Mouse (Mus musculus) embryo, embryonic 11.5 days (tissue): ENCODE measurements at regions not wholly inside any gene's neighbourhood (a gene's known extent, or its start where the extent isn't known, plus 50 kb on each side); places are given as distances from the start of the nearest gene placed in this dataset.

Experiments used
- DNase-seq: peaks from one replicate; pipeline ENCODE4 v3.0.0-alpha.2; 2012; ENCODE audit warnings: low read depth, low spot score

DNA sequence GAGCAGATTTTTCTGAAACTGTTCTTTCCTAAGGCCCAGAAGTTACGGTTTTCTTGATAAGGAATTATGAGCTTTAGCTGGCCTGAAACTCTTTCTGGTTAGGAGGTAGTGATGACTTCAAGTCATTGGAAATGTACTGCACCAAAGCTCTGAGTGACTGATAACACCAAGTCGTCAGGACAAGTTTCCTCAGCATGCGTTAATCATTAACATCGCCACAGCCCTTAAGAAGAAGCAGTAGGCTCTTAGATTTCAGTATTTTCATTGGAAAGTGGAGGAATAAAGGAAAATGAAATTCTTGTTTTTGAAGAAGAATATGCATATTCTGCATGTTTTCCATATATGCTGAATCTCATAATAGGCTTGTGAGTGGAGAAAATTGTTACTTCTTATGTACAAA, 390.3 kb upstream of the Gm11114 start:
- DNase-seq, result no peak

DNA sequence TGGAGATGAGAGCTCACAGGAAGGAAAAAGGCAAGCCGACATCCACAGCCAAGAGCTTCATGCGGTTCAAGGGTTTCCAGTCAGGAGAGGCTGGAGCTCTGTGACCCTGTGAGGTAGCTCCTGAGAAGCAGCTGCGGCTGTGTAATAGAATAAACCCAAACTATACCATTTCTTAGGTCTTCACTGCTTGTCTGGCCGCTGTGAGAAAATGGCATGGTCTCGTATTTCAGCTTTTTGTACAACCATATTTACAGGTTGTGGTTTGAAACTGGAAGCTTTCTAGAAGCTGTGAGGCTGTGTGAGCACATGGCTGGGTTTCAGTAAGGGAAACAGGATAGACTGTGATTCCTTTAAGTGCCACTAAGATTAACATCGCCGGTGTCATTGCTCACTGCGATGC, 388.6 kb upstream of the Gm11114 start:
- DNase-seq, result no peak

- DNase-seq, result no peak
Observed at GRCm38 (mm10) chr9:84936291-84937055, 376.1 kb upstream of the Gm11114 start.

DNA sequence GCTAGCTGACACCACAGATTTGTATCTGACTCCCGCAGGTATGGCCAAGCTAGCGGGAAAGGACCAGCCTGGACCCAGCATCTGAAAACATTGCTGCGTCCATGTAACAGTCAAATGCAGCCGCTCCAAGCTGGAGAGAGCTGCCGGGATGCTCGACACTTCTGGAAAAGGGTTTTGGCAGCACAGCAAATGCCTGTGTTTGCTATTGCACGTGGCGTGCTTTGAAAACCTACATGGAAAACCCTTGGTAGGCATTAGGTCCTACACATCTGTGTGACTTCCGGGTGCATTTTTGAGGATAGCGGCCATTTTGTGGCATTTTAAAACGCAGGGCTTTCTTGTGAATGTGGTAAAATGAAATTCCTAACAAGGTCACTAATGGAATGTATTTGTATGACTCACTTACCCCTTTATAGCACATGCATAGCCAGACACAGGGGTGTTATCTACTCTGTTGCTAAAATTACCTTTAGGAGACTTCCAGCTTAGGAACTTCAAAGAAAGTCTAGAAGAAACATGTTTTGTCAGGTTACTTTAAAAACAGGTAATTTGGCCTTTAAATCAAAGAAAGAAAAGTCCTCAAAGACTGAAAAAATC, 345.9 kb upstream of the Gm11114 start:
- DNase-seq, result no peak

DNA sequence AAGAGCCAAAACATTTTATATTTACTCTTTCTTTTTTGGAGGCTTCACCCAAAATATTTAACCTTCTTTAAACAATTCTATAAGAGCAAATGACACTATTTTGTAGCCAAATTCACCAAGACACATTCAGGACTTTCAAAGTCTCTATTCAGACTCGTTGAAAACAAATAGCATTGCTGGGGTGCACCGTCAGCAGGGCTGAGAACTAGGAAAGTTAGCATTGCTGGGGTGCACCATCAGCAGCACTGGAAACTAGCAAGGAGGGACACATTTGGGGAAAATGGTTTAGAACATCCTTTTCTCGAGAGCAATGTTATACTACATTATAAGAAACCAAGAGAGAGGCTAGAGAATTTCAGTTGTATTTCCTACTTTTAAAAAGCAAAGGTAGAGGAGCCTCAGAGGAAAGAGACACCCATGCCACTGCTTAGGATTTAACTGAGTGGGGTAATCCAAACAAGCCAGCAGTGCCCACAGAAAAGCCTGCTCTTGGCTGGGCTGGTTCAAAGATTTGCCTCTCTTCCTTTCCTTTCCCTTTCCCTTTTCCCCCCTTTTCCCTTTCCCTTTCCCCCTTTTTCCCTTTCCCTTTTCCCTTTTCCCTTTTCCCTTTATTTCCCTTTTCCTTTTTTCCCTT, 342.5 kb upstream of the Gm11114 start:
- DNase-seq, result no peak

DNA sequence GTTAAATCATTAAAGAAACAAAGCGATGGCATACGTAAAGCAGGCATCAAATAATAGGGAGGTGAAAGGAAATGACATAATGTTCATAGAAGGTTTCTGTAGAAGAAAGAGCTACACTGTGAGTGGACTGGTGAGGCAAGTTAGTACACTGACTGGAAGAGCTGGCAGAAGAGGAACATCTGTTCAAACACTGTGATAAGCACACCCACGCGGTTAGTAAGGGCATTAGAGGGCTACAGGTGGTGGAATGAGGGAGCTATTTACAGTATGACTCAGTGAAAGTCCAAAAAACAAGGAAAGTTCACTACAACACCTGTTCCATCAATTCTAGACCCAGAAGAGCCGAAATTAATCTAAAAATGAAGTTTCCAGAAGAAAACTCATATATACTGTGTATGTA, 335.1 kb upstream of the Gm11114 start:
- no peak for DNase-seq

DNA sequence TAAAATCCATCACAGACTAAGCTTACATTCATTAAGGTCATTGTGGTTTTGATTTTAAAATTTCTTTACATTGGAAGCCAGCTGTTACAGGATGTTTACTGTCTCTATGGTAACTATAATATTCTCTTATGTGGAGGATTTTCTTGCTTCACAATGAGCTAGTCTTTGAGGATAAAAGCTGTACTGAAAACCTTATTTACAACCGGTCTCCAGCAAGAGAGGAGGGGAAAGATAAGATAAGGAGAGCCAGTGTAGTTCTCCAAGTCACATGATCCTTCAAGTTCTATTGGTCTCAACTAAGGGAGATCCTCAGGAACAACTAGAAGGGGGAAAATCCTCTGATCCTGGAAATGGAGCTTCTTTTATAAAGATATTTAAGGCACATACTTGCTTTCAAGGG, 309.2 kb upstream of the Gm11114 start:
- no peak for DNase-seq

DNA sequence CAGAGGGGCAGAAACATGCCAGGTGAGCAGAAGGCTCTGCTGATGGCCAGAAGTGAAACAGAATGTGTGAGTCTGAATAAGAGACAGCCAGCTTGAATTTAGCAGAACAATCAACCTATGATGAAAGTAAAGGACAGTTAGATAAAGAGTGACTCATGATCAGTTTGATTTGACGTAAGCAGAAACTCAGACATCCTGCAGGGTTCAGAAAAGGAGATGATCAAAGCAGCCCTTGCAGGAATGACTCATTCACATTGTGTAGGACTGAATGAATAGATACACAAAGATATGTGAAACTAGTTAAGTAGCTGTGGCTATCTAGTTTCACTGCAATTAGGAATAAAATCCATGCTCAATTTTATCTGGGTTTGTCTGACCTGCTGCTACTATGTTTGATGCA, 301.2 kb upstream of the Gm11114 start:
- no peak for DNase-seq

DNA sequence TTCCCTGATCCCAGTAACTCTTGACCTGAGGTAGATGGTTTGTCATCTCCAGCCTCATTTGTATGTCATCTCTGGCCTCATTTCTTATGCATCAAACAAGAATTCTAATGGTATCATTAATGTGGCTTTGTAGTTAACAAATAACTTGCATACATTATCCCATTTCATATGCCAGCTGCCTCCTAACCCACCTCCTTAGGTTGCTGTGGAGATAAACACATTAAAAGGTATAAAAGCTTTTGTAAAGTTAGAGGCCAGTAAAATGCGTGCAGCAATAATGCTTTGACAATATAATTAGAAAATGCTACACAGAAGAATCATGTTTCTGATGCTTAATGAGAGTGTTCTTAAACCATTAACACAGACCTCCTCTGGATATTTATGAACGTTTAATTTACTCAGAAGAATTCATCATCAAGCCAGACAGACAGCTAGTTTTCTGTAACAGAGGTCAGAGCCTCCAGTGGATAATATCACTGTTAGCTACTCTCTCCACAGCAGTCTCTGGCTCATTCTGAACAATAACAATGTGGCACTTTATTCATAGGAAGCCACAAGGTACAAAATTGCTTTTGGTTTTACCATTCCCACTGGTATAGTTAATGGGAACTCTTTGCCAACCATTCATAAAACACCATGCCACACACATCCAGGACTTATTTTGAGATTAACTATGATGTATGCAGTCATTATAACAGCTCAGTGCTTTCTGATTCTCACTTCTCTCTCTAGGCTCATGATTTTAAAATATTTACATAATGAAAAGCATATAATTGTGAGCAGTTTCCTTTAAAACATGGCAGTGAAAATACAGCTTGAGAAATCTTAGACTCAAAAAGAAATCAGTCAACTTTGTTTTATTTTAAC, 264.2 kb upstream of the Gm11114 start:
- DNase-seq, result no peak

DNA sequence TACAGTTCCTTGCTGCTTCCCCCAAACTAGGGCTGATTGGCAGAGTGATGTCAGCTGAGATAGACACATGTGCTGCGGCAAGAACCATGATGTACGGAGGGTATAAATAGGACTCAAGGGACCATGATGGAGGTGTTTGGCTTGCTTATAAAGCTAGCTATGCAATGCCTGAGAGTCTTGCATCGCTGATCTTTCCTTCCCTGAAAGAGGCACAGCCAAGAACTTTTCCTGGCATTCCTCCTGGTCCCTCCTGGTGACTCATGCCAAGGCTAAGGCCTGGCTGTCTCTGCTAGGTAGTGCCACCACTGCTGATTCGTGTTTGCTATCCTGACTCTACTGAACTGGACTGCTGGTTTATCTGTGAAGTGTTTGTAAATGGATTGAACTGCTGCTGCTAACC, 260.0 kb upstream of the Gm11114 start:
- DNase-seq, result no peak

GRCm38 (mm10) chr9:85079975-85080374, 232.6 kb upstream of the Gm11114 start:
- no peak for DNase-seq

- no peak for DNase-seq
Observed at GRCm38 (mm10) chr9:85088556-85089338, 223.8 kb upstream of the Gm11114 start.

- DNase-seq, result no peak
Observed at GRCm38 (mm10) chr9:85090297-85090696, 222.3 kb upstream of the Gm11114 start.

DNA sequence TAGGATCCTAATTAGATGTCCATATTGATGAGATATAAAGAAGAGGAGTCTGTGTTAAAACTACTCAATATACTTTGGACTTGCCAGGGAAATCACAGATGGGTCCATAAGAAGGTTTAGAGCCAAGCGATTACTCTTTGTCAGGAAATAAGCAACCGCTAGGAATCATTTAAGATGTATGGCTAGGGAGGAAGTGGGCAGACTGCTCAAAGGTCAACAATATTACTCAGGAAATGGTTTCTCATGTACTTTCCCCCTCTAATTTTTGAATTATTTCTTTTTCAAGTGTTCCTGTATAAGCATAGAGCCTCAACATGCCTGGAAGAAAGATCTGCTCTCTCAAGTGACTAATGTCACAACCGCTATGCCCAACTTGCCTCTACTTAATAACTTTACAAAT, 217.3 kb upstream of the Gm11114 start:
- no peak for DNase-seq

- DNase-seq, result no peak
Observed at GRCm38 (mm10) chr9:85096520-85096919, 216.1 kb upstream of the Gm11114 start.

GRCm38 (mm10) chr9:85112928-85113327, 199.6 kb upstream of the Gm11114 start:
- no peak for DNase-seq

DNA sequence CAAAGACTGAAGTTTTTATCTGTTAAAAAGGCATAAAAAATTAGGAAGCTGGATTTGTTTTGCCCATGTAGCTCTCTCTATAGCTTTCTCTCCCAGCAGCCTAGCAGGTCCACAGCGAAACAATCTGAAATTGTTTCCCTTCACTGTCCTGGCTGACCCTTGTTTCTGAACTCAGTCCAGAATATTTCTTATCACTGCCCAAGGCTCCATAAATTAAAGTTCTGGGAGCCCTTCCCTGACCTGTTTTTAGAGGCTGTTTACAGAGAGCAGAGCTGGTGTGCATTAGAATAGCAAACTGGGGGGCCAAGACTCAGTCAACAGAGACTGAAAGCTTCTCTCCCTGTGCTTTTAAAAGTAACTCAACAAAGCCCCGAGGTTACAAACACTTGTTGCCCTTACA, 198.3 kb upstream of the Gm11114 start:
- no peak for DNase-seq

- DNase-seq, result no peak
Observed at GRCm38 (mm10) chr9:85120061-85120460, 192.5 kb upstream of the Gm11114 start.

DNA sequence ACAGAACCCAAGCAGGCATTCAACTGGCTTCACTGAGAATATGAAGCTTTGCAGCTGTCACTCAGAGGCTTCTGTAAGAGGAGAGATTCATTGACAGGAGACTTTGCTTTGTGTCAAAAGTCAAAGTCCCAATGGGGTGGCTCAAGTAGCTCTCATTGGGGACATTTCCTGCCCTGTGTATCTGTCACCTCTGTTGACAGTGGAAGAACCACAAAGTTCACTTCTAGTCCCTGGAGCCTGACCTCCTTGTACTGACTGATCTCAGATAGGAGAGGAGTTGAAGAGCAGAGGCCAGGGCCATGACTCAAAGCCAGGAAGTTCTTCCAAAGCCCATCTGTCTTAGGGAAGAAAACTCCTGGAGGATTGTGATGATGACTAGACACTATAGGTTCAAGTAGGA, 191.5 kb upstream of the Gm11114 start:
- no peak for DNase-seq

GRCm38 (mm10) chr9:85123706-85124105, 188.9 kb upstream of the Gm11114 start:
- no peak for DNase-seq

DNA sequence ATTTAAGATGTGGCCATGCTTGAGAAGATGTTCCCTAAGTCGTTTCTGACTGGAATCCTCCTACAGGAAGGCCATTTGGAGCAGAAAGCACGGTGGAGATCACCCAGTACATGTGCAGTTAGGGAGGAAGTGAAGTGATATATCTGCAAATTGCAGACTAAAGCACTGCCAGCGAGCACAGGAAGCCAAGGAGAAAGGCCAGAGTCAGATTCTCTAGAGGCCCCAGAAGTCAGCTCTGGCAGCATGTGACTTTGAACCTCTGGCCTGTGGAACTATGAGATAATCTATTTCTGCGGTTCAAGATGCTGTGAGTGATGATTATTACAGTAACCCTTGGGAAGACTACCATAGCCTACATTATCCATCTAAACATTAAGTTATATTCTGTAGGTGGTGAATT, 186.8 kb upstream of the Gm11114 start:
- no peak for DNase-seq
